Mouse (Mus musculus): ENCODE results near the gene BC067074. TPM values are rescaled to one million over a fixed set of nuclear protein-coding genes. Genes with fewer than 3 reads are reported as not detected.

The BC067074 gene
- polyA plus RNA-seq, 1 experiment from 2014 or later: 3.0 TPM

DNA sequence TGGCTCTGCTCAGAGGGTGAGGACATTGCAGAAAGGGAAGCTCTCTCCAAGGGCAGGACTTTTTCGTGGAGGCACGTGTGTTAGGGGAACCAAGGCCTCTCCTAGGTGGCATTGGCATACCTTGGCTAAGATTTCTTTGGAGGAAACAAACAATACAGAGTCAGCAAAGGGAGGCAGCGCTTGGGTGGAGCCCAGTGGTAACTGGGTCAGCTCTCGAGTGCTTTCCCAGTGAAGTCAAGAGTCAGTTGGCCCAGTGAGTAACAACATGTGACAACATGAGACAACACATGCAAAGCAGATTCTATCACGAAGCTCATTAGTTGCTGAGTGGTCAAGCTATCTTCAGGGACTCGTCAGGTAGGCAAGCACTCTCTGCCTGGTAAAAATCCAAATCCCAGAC is 40.4 kb downstream of the BC067074 start:
- no peak overlapping the region for H3K27ac ChIP-seq (ENCODE audit: low read depth, low read length)
- 77% methylated on average over 6 of the region's 6 CpGs for WGBS (ENCODE audit: insufficient replicate concordance)
- H3K9ac ChIP-seq (ENCODE audit: low read depth, low read length): no peak overlapping the region
- no peak overlapping the region for H3K4me2 ChIP-seq
- ATAC-seq (replicated peaks; ENCODE audit: insufficient number of reproducible peaks, low FRiP score, low TSS enrichment): no peak
- no peaks in the 10 kb centered on the region for H3K4me1 ChIP-seq (ENCODE audit: control insufficient read depth, insufficient read depth, low read length)
- H3K36me3 ChIP-seq (ENCODE audit: control insufficient read depth, insufficient read depth, low read length): no peaks in the 10 kb centered on the region
- no peak overlapping the region for H3K4me3 ChIP-seq (ENCODE audit: low read depth, low read length)
- H3K9me3 ChIP-seq (replicated peaks; ENCODE audit: control insufficient read depth, low read length): peaks cover 4% of the 10 kb centered on the region; the same call in 1 of the 2 replicates
- no peaks in the 10 kb centered on the region for H3K27me3 ChIP-seq (ENCODE audit: control insufficient read depth, insufficient read depth, low read length)

DNA sequence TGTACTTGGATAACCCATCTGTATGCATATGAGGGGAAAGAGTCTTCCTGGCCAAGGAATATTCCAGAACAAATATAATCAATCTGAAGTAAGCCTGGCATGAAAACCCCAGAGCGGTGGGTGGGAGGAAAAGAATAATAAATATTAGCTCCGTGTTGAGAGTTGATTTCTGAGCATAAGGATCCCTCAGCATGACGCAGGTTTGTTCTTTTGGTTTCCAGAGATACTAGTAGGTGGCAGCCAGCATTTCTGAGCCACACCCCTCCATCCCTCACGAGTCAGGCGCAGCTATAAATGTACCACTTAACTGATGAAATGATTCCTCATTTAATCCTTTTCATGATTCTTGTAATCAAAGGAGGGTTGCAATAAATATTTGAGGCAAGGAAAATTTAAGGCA is 41.0 kb downstream of the BC067074 start:
- no peak for ATAC-seq (replicated peaks; ENCODE audit: insufficient number of reproducible peaks, low FRiP score, low TSS enrichment)
- Histone ChIP-seq H3K4me2 (no peak overlapping the region), H3K27ac (ENCODE audit: low read depth, low read length) (no peak overlapping the region), H3K4me1 (ENCODE audit: control insufficient read depth, insufficient read depth, low read length) (no peaks in the 10 kb centered on the region), H3K9ac (ENCODE audit: low read depth, low read length) (no peak overlapping the region), H3K9me3 (replicated peaks; ENCODE audit: control insufficient read depth, low read length) (peaks cover 4% of the 10 kb centered on the region; the same call in 1 of the 2 replicates), H3K4me3 (ENCODE audit: low read depth, low read length) (no peak overlapping the region), H3K27me3 (ENCODE audit: control insufficient read depth, insufficient read depth, low read length) (no peaks in the 10 kb centered on the region), H3K36me3 (ENCODE audit: control insufficient read depth, insufficient read depth, low read length) (no peaks in the 10 kb centered on the region)
- WGBS (ENCODE audit: insufficient replicate concordance): 76% methylated on average over 5 of the region's 5 CpGs

DNA sequence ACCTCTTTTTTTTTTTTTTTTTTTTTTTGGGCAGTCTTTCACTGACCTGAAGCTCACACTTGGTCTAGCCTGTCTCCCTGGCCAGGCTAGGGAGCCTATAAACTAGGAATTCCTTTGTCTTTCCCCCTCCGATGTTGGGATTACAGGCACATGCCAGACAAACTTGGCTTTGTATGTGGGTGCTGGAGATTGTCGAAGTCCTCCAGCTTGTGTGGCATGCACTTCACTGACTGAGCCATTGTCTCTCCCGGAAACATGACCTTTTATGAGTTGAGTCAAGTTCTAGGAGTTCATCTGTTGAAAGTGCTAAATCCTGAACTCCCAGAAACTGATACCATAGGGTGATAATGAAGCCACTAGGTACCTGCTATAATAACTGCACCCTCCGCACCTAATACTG is 41.8 kb downstream of the BC067074 start:
- H3K4me2 ChIP-seq: no peak overlapping the region
- ATAC-seq (replicated peaks; ENCODE audit: insufficient number of reproducible peaks, low FRiP score, low TSS enrichment): no peak
- H3K9me3 ChIP-seq (replicated peaks; ENCODE audit: control insufficient read depth, low read length): peaks cover 4% of the 10 kb centered on the region; the same call in 1 of the 2 replicates
- no peak overlapping the region for H3K4me3 ChIP-seq (ENCODE audit: low read depth, low read length)
- no peaks in the 10 kb centered on the region for H3K36me3 ChIP-seq (ENCODE audit: control insufficient read depth, insufficient read depth, low read length)
- no peak overlapping the region for H3K9ac ChIP-seq (ENCODE audit: low read depth, low read length)
- WGBS (ENCODE audit: insufficient replicate concordance): 66% methylated on average over 4 of the region's 4 CpGs
- H3K27ac ChIP-seq (ENCODE audit: low read depth, low read length): no peak overlapping the region
- no peaks in the 10 kb centered on the region for H3K27me3 ChIP-seq (ENCODE audit: control insufficient read depth, insufficient read depth, low read length)
- H3K4me1 ChIP-seq (ENCODE audit: control insufficient read depth, insufficient read depth, low read length): no peaks in the 10 kb centered on the region

DNA sequence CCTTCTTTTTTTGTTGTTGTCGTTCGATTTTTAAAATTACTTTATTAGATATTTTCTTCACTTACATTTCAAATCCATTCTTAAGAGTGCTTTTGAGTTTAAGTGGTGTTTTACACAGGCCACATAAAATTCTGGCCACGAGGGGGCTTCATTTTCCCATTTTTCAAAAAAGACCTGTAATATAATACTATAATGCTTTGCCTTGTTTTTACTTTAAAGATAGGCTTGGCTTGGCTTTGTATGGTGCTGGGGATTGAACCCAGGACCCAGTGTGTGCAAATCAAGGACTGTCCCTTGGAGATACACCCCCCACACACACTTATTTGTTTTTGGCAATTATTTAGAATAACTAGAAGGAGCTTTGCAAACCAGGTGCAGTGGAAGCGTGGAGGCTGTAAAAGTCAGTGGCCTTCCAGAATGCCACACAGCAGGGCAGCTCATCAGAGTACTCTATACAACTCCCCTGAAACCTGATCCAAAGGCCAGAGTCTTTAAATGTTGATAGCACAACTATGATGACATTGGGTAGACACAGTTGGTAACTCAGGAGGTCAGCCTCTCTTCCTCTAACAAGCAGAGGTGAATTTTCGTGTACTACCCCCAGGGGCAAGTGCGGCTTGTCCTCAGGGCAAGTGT is 44.4 kb downstream of the BC067074 start:
- no peak overlapping the region for H3K9ac ChIP-seq (ENCODE audit: low read depth, low read length)
- H3K4me2 ChIP-seq: no peak overlapping the region
- H3K27ac ChIP-seq (ENCODE audit: low read depth, low read length): no peak overlapping the region
- peaks cover 1% of the 10 kb centered on the region; the same call in 1 of the 2 replicates for H3K4me1 ChIP-seq (ENCODE audit: control insufficient read depth, insufficient read depth, low read length)
- no peaks in the 10 kb centered on the region for H3K9me3 ChIP-seq (replicated peaks; ENCODE audit: control insufficient read depth, low read length)
- H3K4me3 ChIP-seq (ENCODE audit: low read depth, low read length): no peak overlapping the region
- no peak for ATAC-seq (replicated peaks; ENCODE audit: insufficient number of reproducible peaks, low FRiP score, low TSS enrichment)
- no peaks in the 10 kb centered on the region for H3K36me3 ChIP-seq (ENCODE audit: control insufficient read depth, insufficient read depth, low read length)
- 52% methylated on average over 6 of the region's 6 CpGs for WGBS (ENCODE audit: insufficient replicate concordance)
- no peaks in the 10 kb centered on the region for H3K27me3 ChIP-seq (ENCODE audit: control insufficient read depth, insufficient read depth, low read length)

DNA sequence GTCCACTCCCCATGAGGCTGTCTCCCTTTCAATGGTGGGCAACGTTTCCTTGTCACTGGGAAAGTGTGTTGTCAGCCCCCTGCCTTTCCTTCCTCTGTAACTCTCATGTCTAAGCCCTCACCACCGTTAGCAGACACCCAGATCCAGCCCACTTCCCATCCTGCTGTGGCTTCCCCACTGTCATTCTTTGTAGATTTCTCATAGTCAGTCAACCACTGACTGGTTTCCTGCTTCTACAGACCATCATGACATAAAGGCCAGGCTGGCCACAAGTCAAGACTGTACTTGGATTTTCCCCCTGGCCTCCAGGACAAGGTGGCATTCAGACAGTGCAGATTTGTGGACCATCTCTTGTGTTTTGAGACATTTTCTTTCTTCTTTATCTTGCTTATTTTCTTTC is 47.7 kb downstream of the BC067074 start:
- Histone ChIP-seq H3K4me1 (ENCODE audit: control insufficient read depth, insufficient read depth, low read length) (peaks cover 3% of the 10 kb centered on the region; the same call in 1 of the 2 replicates), H3K27ac (ENCODE audit: low read depth, low read length) (no peak overlapping the region), H3K27me3 (ENCODE audit: control insufficient read depth, insufficient read depth, low read length) (no peaks in the 10 kb centered on the region), H3K9ac (ENCODE audit: low read depth, low read length) (no peak overlapping the region), H3K4me3 (ENCODE audit: low read depth, low read length) (no peak overlapping the region), H3K36me3 (ENCODE audit: control insufficient read depth, insufficient read depth, low read length) (no peaks in the 10 kb centered on the region), H3K9me3 (replicated peaks; ENCODE audit: control insufficient read depth, low read length) (no peaks in the 10 kb centered on the region), H3K4me2 (no peak overlapping the region)
- 54% methylated on average over 2 of the region's 2 CpGs for WGBS (ENCODE audit: insufficient replicate concordance)
- no peak for ATAC-seq (replicated peaks; ENCODE audit: insufficient number of reproducible peaks, low FRiP score, low TSS enrichment)

DNA sequence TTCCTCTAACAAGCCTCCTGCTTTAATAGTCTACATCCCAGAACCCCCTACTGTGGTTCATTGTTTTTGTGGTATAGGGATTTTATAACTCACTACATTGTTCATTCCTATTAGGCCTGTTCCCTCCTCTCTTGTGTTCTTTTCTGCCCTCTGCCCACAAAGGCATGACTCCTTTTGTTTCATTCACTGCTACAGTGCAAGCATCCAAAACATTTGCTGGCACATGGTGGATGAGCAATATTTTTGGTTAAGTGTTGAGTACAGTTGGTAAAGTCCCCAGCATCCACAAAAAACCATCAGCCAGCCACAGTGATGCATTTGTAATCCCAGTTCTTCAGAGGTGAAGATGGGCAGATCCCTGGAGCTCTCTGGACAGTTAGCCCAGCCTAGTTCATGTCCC is 48.2 kb downstream of the BC067074 start:
- H3K4me2 ChIP-seq: no peak overlapping the region
- H3K9ac ChIP-seq (ENCODE audit: low read depth, low read length): no peak overlapping the region
- no peak overlapping the region for H3K4me3 ChIP-seq (ENCODE audit: low read depth, low read length)
- peaks cover 3% of the 10 kb centered on the region; the same call in 1 of the 2 replicates for H3K4me1 ChIP-seq (ENCODE audit: control insufficient read depth, insufficient read depth, low read length)
- ATAC-seq (replicated peaks; ENCODE audit: insufficient number of reproducible peaks, low FRiP score, low TSS enrichment): no peak
- H3K9me3 ChIP-seq (replicated peaks; ENCODE audit: control insufficient read depth, low read length): no peaks in the 10 kb centered on the region
- no peak overlapping the region for H3K27ac ChIP-seq (ENCODE audit: low read depth, low read length)
- H3K27me3 ChIP-seq (ENCODE audit: control insufficient read depth, insufficient read depth, low read length): no peaks in the 10 kb centered on the region
- H3K36me3 ChIP-seq (ENCODE audit: control insufficient read depth, insufficient read depth, low read length): no peaks in the 10 kb centered on the region

DNA sequence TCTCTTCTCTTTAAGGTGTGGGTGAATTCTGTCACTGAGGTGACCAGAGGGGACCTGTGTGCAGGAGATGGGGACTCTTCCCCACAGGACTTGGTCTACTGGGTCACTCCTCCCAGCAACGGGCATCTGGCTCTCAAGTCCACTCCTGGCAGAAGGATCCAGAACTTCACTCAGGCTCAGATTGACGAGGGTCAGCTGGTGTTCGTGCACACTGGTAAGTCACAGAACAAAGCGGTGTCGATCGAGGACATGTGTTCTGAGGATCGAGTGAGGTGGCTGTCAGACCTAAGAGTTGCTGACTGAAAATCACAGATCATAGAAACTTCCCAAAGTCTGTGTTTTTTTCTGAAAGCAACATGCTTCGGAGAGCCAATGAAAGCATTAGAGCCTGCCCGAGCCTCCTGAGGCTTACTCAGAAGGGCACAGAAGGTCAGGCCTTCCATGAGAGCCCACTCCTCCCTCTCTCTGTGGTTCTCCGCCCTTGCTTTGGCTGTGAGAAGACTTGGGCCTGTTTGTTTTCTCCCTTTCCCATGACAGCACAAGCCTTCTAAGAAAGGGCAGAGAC is 49.5 kb downstream of the BC067074 start:
- no peak overlapping the region for H3K4me2 ChIP-seq

DNA sequence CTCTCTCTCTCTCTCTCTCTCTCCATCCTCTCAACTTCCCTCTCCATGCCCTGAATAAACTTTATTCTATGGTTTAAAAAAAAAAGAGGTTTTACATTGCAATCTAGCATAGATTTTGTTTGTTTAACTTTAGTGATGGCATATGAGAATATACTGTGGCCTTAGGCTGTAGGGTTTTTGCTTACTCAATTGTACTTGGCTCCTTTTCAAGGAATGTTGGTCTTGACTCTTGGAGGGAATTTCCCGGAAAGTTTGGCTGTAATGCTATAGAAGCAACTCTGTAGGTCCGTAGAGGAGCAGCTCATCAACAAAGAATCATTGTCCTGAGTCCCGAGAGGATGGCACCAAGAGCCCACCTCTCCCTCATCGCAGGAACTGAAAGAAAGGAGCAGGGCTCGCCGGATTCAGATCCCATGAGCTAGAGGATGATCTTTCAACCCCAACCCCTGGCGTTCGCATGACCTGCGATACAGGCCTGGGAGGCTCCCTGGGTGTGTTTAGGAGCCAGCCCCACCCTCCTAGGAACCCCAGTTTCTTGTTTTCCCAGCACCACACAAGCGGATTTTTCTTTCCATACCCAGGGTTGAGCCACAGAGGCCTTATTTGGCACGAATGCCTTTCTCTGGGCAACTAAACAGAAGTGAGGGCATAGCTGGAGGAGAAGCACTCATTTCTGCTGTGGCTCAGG is 57.9 kb downstream of the BC067074 start:
- Histone ChIP-seq H3K9ac (ENCODE audit: low read depth, low read length) (no peak overlapping the region), H3K27me3 (ENCODE audit: control insufficient read depth, insufficient read depth, low read length) (no peaks in the 10 kb centered on the region), H3K27ac (ENCODE audit: low read depth, low read length) (no peak overlapping the region), H3K36me3 (ENCODE audit: control insufficient read depth, insufficient read depth, low read length) (no peaks in the 10 kb centered on the region), H3K4me3 (ENCODE audit: low read depth, low read length) (no peak overlapping the region), H3K9me3 (replicated peaks; ENCODE audit: control insufficient read depth, low read length) (no peaks in the 10 kb centered on the region), H3K4me1 (ENCODE audit: control insufficient read depth, insufficient read depth, low read length) (peaks cover 6% of the 10 kb centered on the region), H3K4me2 (no peak overlapping the region)
- ATAC-seq (replicated peaks; ENCODE audit: insufficient number of reproducible peaks, low FRiP score, low TSS enrichment): no peak
- WGBS (ENCODE audit: insufficient replicate concordance): 74% methylated on average over 11 of the region's 11 CpGs

More for the DNA sequence above, 49.5 kb downstream of the BC067074 start:
- 70% methylated on average over 10 of the region's 10 CpGs for WGBS (ENCODE audit: insufficient replicate concordance)
- Histone ChIP-seq H3K9me3 (replicated peaks; ENCODE audit: control insufficient read depth, low read length) (no peaks in the 10 kb centered on the region), H3K9ac (ENCODE audit: low read depth, low read length) (no peak overlapping the region), H3K4me3 (ENCODE audit: low read depth, low read length) (no peak overlapping the region), H3K36me3 (ENCODE audit: control insufficient read depth, insufficient read depth, low read length) (no peaks in the 10 kb centered on the region), H3K4me1 (ENCODE audit: control insufficient read depth, insufficient read depth, low read length) (peaks cover 3% of the 10 kb centered on the region; the same call in 1 of the 2 replicates), H3K27me3 (ENCODE audit: control insufficient read depth, insufficient read depth, low read length) (no peaks in the 10 kb centered on the region), H3K27ac (ENCODE audit: low read depth, low read length) (no peak overlapping the region)
- ATAC-seq (replicated peaks; ENCODE audit: insufficient number of reproducible peaks, low FRiP score, low TSS enrichment): no peak
